Comparison of ENCODE assay signal across 9 mouse cellular contexts in genomic region chr10:19893976-19894375, GRCm38 (mm10). TPM values are rescaled to one million over a fixed set of nuclear protein-coding genes. Genes with fewer than 3 reads are reported as not detected.
DNase-seq lines count a peak whose midpoint lies in the region; ATAC-seq lines count a peak whose summit lies in the region.
"Had no signal": no experiment of that assay in that cellular context is flagged by ENCODE, and none has a peak within 500 bp of the region (broad histone marks: within the 10 kb centered on the region; RNA-seq: fewer than 3 reads in every experiment).

No protein-coding gene starts in this region.

- DNase-seq in kidney, adult 18-20 months: peak; percentile 35
- peak; percentile 31 to 50 for DNase-seq in CD8-positive naive resting alpha-beta T cell, adult 2 months (ENCODE audit: low read depth in 2 of 2, low spot score in 2 of 2)
- peak; percentile 65 for DNase-seq in adrenal gland, postnatal 14 days
- DNase-seq in left cerebral cortex, postnatal 25 days (ENCODE audit: low spot score in 2 of 2): peak; percentile 40 to 55
- no peak for DNase-seq in yolk sac, embryonic 10.5 days (ENCODE audit: low spot score)

- H3K27me3 ChIP-seq in kidney, embryonic 16.5 days (ENCODE audit: insufficient read depth, low read length): no peaks in the 10 kb centered on the region
- H3K27me3 ChIP-seq in forebrain, embryonic 15.5 days: no peaks in the 10 kb centered on the region
- H3K27me3 ChIP-seq: embryonic facial prominence, embryonic 12.5 days had no signal

- no peaks in the 10 kb centered on the region for H3K9me3 ChIP-seq in kidney, embryonic 16.5 days (ENCODE audit: low read length)
- H3K9me3 ChIP-seq in forebrain, embryonic 15.5 days: no peaks in the 10 kb centered on the region
- H3K9me3 ChIP-seq: embryonic facial prominence, embryonic 12.5 days had no signal

- no peak overlapping the region for H3K4me2 ChIP-seq in kidney, embryonic 16.5 days (replicated peaks; ENCODE audit: low read depth, low read length)
- no peak overlapping the region for H3K4me2 ChIP-seq in forebrain, embryonic 15.5 days (replicated peaks)
- H3K4me2 ChIP-seq: embryonic facial prominence, embryonic 12.5 days had no signal

- H3K4me3 ChIP-seq in kidney, embryonic 16.5 days (ENCODE audit: low read length): no peak overlapping the region
- H3K4me3 ChIP-seq in forebrain, embryonic 15.5 days: no peak overlapping the region
- H3K4me3 ChIP-seq: embryonic facial prominence, embryonic 12.5 days had no signal

- no peaks in the 10 kb centered on the region for H3K4me1 ChIP-seq in kidney, embryonic 16.5 days (ENCODE audit: insufficient read depth, low read length)
- H3K4me1 ChIP-seq in forebrain, embryonic 15.5 days: no peaks in the 10 kb centered on the region
- H3K4me1 ChIP-seq: embryonic facial prominence, embryonic 12.5 days had no signal

- intact Hi-C loops in left cerebral cortex, postnatal 25 days (cut with DNase I): loop anchor here (1.0 to 10.0 kb wide), 3 partner anchors 182 to 654 kb away; partner anchors contain the start of gene Il20ra

- no peak overlapping the region for H3K9ac ChIP-seq in kidney, embryonic 16.5 days (replicated peaks; ENCODE audit: low read length)
- H3K9ac ChIP-seq in forebrain, embryonic 15.5 days (replicated peaks): no peak overlapping the region
- H3K9ac ChIP-seq: embryonic facial prominence, embryonic 12.5 days had no signal

- 19% methylated on average over 4 of the region's 4 CpGs for WGBS in kidney, embryonic 16.5 days
- 19% methylated on average over 4 of the region's 4 CpGs for WGBS in forebrain, embryonic 15.5 days

- 0 out of 2 replicates have a peak, but pooled peaks cover 2% of the 10 kb centered on the region for H3K36me3 ChIP-seq in kidney, embryonic 16.5 days (ENCODE audit: insufficient read depth, low read length)
- no peaks in the 10 kb centered on the region for H3K36me3 ChIP-seq in forebrain, embryonic 15.5 days
- H3K36me3 ChIP-seq: embryonic facial prominence, embryonic 12.5 days had no signal

- no peak overlapping the region for H3K27ac ChIP-seq in kidney, embryonic 16.5 days (ENCODE audit: low read length)
- no peak overlapping the region for H3K27ac ChIP-seq in forebrain, embryonic 15.5 days (replicated peaks)
- H3K27ac ChIP-seq: embryonic facial prominence, embryonic 12.5 days had no signal

- ATAC-seq in kidney, embryonic 16.5 days (ENCODE audit: low FRiP score, low TSS enrichment): no peak
- peak; percentile 46; the same call in 1 of the 2 replicates for ATAC-seq in forebrain, embryonic 15.5 days (replicated peaks)
- peak; percentile 33; the same call in 1 of the 2 replicates for ATAC-seq in neutrophil, adult 5-6 weeks (ENCODE audit: extremely low read depth, insufficient number of reproducible peaks, low FRiP score, poor library complexity, severe bottlenecking)

RNA-seq across cellular contexts. Expression of gene Pex7, which starts 13.5 kb away (rescaled TPM):
- 39.1 and 40.4 TPM in 2 replicates for polyA plus RNA-seq in kidney, embryonic 16.5 days (2015; fragmentation: Nextera tagmentation; extraction: Ambion mirVana)
- 41.4 and 42.3 TPM in 2 replicates for total RNA-seq in adrenal gland, postnatal 14 days (2021)
- 26.4 and 27.7 TPM in 2 replicates for polyA plus RNA-seq in forebrain, embryonic 15.5 days (2015; fragmentation: Nextera tagmentation; extraction: Ambion mirVana)
- 10 to 100 TPM; 24.3 to 27.1 TPM for total RNA-seq in left cerebral cortex, postnatal 25 days (2021)
- 12.0 and 17.1 TPM in 2 replicates for total RNA-seq in neutrophil, adult 5-6 weeks (2017)

RNA-seq across cellular contexts. Expression of gene Map3k5, which starts 40.3 kb away (rescaled TPM):
- polyA plus RNA-seq in kidney, embryonic 16.5 days (2015; fragmentation: Nextera tagmentation; extraction: Ambion mirVana): 2.4 and 3.0 TPM in 2 replicates
- 23.3 and 23.9 TPM in 2 replicates for total RNA-seq in adrenal gland, postnatal 14 days (2021)
- 0.75 and 0.88 TPM in 2 replicates for polyA plus RNA-seq in forebrain, embryonic 15.5 days (2015; fragmentation: Nextera tagmentation; extraction: Ambion mirVana)
- total RNA-seq in left cerebral cortex, postnatal 25 days (2021): 10 to 100 TPM; 46.4 to 56.3 TPM
- total RNA-seq in neutrophil, adult 5-6 weeks (2017): 133 and 144 TPM in 2 replicates

RNA-seq across cellular contexts. Expression of gene Slc35d3, which starts 42.7 kb away (rescaled TPM):
- 0.32 and 0.49 TPM in 2 replicates for polyA plus RNA-seq in kidney, embryonic 16.5 days (2015; fragmentation: Nextera tagmentation; extraction: Ambion mirVana)
- total RNA-seq in adrenal gland, postnatal 14 days (2021): 13.3 and 13.6 TPM in 2 replicates
- 1.2 and 1.3 TPM in 2 replicates for polyA plus RNA-seq in forebrain, embryonic 15.5 days (2015; fragmentation: Nextera tagmentation; extraction: Ambion mirVana)
- 1 to 10 TPM in 1 of 2 experiments, under 1 TPM in 1; 0.85 to 5.2 TPM for total RNA-seq in left cerebral cortex, postnatal 25 days (2021)
- total RNA-seq in neutrophil, adult 5-6 weeks (2017): not detected in 2 replicates
